Mouse (Mus musculus): Measurements from ENCODE around the gene Zfp235. TPM values are rescaled to one million over a fixed set of nuclear protein-coding genes. Genes with fewer than 3 reads are reported as not detected.

Zfp235 gene
- 6.9 TPM for polyA plus RNA-seq (2014; fragmentation: Illumina TruSeq; extraction: RNeasy Lipid Tissue Mini Kit (QIAGEN cat#74804); ENCODE audit: low read depth, low replicate concordance)

DNA sequence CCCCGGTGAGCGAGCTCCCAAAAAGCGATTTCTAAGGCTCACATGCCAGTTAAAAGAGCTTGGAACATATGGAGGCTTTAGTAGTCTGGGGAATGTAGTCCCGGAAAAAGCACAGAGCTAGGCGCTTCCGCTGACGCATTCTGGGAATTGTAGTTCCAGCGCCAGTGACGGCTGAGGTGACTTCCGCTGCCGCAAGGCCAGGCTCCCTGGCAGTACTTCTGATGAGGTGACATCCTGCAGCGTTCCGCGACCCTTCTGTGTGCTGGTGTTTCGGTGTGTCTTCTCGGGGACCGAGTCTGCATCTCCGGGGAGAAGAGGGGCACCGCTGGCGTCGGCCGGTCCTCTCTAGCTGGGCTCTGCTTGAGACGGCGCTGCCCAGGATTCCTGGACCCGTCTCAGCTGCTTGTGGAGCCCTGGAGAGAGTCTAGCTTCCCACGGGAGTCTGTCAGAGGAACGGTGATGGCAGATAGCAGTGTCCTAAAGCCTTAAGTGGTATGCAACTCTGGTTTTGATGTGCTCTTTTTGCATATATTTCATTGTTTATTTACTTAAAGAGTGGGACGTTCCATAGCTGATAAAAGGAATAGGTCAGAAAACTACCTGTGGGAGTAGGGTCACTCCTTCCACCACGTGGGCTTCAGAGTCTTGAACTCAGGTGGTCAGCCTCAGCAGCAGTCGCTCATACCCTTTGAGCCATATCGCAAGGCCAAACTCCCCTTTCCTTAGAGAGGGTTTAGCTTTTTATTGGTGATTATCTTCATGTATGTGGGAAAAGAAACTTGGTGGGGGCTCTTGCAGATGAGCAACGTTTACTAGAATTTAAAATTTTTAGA lies at the start of gene Zfp235:
Gene Zfp235 (plus strand): TSS at position 174 of the 833 bp plus-strand sequence.

GRCm38 (mm10) chr7:24112156-24112856 lies 21.7 kb upstream of the Zfp235 start, which contains the start of gene Zfp112:
TSS of gene Zfp112 (plus strand) at chr7:24112314.

DNA sequence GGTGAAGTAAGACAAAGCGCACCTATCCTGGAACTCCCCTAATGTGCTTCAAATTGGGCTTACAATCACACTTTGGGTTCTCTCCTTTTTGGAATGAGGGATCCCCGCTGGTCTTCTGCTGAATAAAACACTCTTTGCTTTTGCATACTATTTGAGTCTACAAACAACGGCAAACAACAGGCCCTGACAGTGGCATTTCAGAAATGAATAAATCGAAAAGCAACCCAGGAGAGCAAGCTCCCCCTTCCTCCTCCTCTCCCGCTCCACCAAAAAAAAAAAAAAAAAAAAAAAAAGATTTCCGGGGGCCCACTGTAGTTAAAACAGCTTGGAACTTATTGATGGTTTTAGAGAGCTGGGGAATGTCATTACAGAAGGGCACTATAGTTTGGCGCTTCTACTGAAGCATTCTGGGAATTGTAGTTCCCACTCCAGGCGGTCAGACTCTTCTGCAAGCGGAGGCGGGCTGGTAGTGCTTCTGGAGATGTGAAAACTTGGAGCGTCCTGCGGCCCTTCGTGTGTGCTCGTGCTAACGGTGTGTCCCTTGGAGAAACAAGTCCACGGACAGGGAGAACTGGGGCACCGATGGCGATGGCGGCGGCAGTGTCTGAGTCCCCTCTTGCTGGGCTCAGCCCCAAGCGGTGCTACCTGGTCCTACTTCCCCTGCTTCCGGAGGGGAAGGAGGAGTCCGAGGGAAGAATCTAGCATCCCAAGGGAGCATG lies 40.8 kb downstream of the Zfp235 start, which contains the start of gene Zfp114:
Gene Zfp114 (plus strand): TSS at position 443 of the 719 bp plus-strand sequence.

Other genes starting within 250 kb of the Zfp235 start
- gene Vmn1r178, start 242.2 kb upstream of the Zfp235 start, polyA plus RNA-seq (2014; fragmentation: Illumina TruSeq; extraction: RNeasy Lipid Tissue Mini Kit (QIAGEN cat#74804); ENCODE audit: low read depth, low replicate concordance) = not detected
- gene Vmn1r179, start 207.2 kb upstream of the Zfp235 start, polyA plus RNA-seq (2014; fragmentation: Illumina TruSeq; extraction: RNeasy Lipid Tissue Mini Kit (QIAGEN cat#74804); ENCODE audit: low read depth, low replicate concordance) = not detected
- not detected for gene Vmn1r180, start 183.5 kb upstream of the Zfp235 start, polyA plus RNA-seq (2014; fragmentation: Illumina TruSeq; extraction: RNeasy Lipid Tissue Mini Kit (QIAGEN cat#74804); ENCODE audit: low read depth, low replicate concordance)
- 0.09 TPM for gene Vmn1r181, start 159.6 kb upstream of the Zfp235 start, polyA plus RNA-seq (2014; fragmentation: Illumina TruSeq; extraction: RNeasy Lipid Tissue Mini Kit (QIAGEN cat#74804); ENCODE audit: low read depth, low replicate concordance)
- gene V1rd19, start 132.5 kb upstream of the Zfp235 start, polyA plus RNA-seq (2014; fragmentation: Illumina TruSeq; extraction: RNeasy Lipid Tissue Mini Kit (QIAGEN cat#74804); ENCODE audit: low read depth, low replicate concordance) = not detected
- not detected for gene Vmn1r183, start 80.9 kb upstream of the Zfp235 start, polyA plus RNA-seq (2014; fragmentation: Illumina TruSeq; extraction: RNeasy Lipid Tissue Mini Kit (QIAGEN cat#74804); ENCODE audit: low read depth, low replicate concordance)
- 12.1 TPM for gene Zfp180, start 52.2 kb upstream of the Zfp235 start, polyA plus RNA-seq (2014; fragmentation: Illumina TruSeq; extraction: RNeasy Lipid Tissue Mini Kit (QIAGEN cat#74804); ENCODE audit: low read depth, low replicate concordance)
- 4.6 TPM for gene Zfp112, start 21.9 kb upstream of the Zfp235 start, polyA plus RNA-seq (2014; fragmentation: Illumina TruSeq; extraction: RNeasy Lipid Tissue Mini Kit (QIAGEN cat#74804); ENCODE audit: low read depth, low replicate concordance)
- gene Zfp114, start 40.9 kb downstream of the Zfp235 start, polyA plus RNA-seq (2014; fragmentation: Illumina TruSeq; extraction: RNeasy Lipid Tissue Mini Kit (QIAGEN cat#74804); ENCODE audit: low read depth, low replicate concordance) = 0.34 TPM
- gene Zfp111, start 77.3 kb downstream of the Zfp235 start, polyA plus RNA-seq (2014; fragmentation: Illumina TruSeq; extraction: RNeasy Lipid Tissue Mini Kit (QIAGEN cat#74804); ENCODE audit: low read depth, low replicate concordance) = 5.2 TPM
- 1.8 TPM for gene Zfp109, start 103.4 kb downstream of the Zfp235 start, polyA plus RNA-seq (2014; fragmentation: Illumina TruSeq; extraction: RNeasy Lipid Tissue Mini Kit (QIAGEN cat#74804); ENCODE audit: low read depth, low replicate concordance)
- 2.3 TPM for gene Zfp108, start 120.6 kb downstream of the Zfp235 start, polyA plus RNA-seq (2014; fragmentation: Illumina TruSeq; extraction: RNeasy Lipid Tissue Mini Kit (QIAGEN cat#74804); ENCODE audit: low read depth, low replicate concordance)
- gene Zfp93, start 136.3 kb downstream of the Zfp235 start, polyA plus RNA-seq (2014; fragmentation: Illumina TruSeq; extraction: RNeasy Lipid Tissue Mini Kit (QIAGEN cat#74804); ENCODE audit: low read depth, low replicate concordance) = 4.3 TPM
- gene Zfp61, start 167.1 kb downstream of the Zfp235 start, polyA plus RNA-seq (2014; fragmentation: Illumina TruSeq; extraction: RNeasy Lipid Tissue Mini Kit (QIAGEN cat#74804); ENCODE audit: low read depth, low replicate concordance) = 12.2 TPM
- gene Zfp94, start 182.5 kb downstream of the Zfp235 start, polyA plus RNA-seq (2014; fragmentation: Illumina TruSeq; extraction: RNeasy Lipid Tissue Mini Kit (QIAGEN cat#74804); ENCODE audit: low read depth, low replicate concordance) = 6.8 TPM
- gene Tescl, start 199.8 kb downstream of the Zfp235 start, polyA plus RNA-seq (2014; fragmentation: Illumina TruSeq; extraction: RNeasy Lipid Tissue Mini Kit (QIAGEN cat#74804); ENCODE audit: low read depth, low replicate concordance) = 3.5 TPM
- not detected for gene Lypd5, start 215.0 kb downstream of the Zfp235 start, polyA plus RNA-seq (2014; fragmentation: Illumina TruSeq; extraction: RNeasy Lipid Tissue Mini Kit (QIAGEN cat#74804); ENCODE audit: low read depth, low replicate concordance)
- 6.2 TPM for gene Kcnn4, start 236.1 kb downstream of the Zfp235 start, polyA plus RNA-seq (2014; fragmentation: Illumina TruSeq; extraction: RNeasy Lipid Tissue Mini Kit (QIAGEN cat#74804); ENCODE audit: low read depth, low replicate concordance)

Measured in adipose tissue, adult 10 weeks (tissue).